9 mouse cellular contexts compared by ENCODE assay signal in the genomic region with DNA sequence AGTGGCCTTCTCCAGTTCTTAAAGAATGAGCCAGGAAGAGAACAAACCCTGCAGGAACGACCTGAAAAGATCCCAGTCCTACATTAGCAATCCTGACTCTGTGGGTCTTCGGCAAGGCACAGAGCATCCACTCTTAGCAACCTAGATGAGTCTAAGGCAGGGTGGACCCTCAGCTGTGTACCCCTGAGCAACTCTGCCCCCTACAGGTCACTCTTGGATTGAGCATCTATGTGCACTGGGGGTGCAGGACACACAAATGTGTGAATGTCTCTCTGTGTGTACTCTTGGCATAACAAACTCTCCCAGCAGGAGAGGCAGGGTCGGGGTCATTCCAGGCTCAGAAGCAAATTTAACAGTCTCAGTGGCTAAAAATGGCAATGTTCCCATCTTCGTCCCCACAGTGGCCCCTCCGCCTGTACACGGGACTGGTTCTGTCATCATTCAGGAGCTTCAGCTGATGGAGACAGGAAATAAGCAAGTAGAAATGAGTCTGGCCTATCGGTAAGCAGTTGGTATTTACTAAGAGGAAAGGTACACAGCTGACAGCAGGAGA. TPM values are rescaled to one million over a fixed set of nuclear protein-coding genes. Genes with fewer than 3 reads are reported as not detected.
DNase-seq lines count a peak whose midpoint lies in the region; TF ChIP-seq lines count a peak whose summit lies in the region.
"Had no signal": no experiment of that assay in that cellular context is flagged by ENCODE, and none has a peak within 500 bp of the region (broad histone marks: within the 10 kb centered on the region; RNA-seq: fewer than 3 reads in every experiment).

No protein-coding gene starts in this region.

- TF ChIP-seq POLR2A in heart, adult 2 months (IDR thresholded peaks at IDR 0.05; ENCODE audit: insufficient read depth, low read depth, low read length): no peak
- no peak for TF ChIP-seq POLR2A in testis, adult 2 months (IDR thresholded peaks at IDR 0.05; ENCODE audit: control insufficient read depth, low read depth, low read length)
- TF ChIP-seq POLR2A in small intestine, adult 2 months (IDR thresholded peaks at IDR 0.05; ENCODE audit: low read depth, low read length): no peak

- peaks cover 3% of the 10 kb centered on the region for H3K36me3 ChIP-seq in heart, adult 2 months (ENCODE audit: control insufficient read depth, insufficient read depth, low read length)
- H3K36me3 ChIP-seq in testis, adult 2 months (ENCODE audit: control insufficient read depth, insufficient read depth, low read length): no peaks in the 10 kb centered on the region
- no peaks in the 10 kb centered on the region for H3K36me3 ChIP-seq in small intestine, adult 2 months (ENCODE audit: control insufficient read depth, insufficient read depth, low read length)
- H3K36me3 ChIP-seq: neural tube, embryonic 12.5 days had no signal

- peak; percentile 78 for TF ChIP-seq CTCF in heart, adult 2 months (IDR thresholded peaks at IDR 0.05)
- TF ChIP-seq CTCF in testis, adult 2 months (IDR thresholded peaks at IDR 0.05; ENCODE audit: control insufficient read depth, insufficient read depth, insufficient replicate concordance, low read depth, low read length): peak; percentile 51; the same call in 1 of the 2 replicates
- peak; percentile 43; the same call in 1 of the 2 replicates for TF ChIP-seq CTCF in small intestine, adult 2 months (IDR thresholded peaks at IDR 0.05; ENCODE audit: extremely low read depth, insufficient read length, insufficient replicate concordance, low read depth, low read length)

- 24% methylated on average over 7 of the region's 7 CpGs for WGBS in heart, adult 2 months
- 70% methylated on average over 7 of the region's 7 CpGs for WGBS in small intestine, adult 2 months

- H3K27me3 ChIP-seq in heart, adult 2 months (ENCODE audit: control insufficient read depth, insufficient read depth, low read length): no peaks in the 10 kb centered on the region
- H3K27me3 ChIP-seq in testis, adult 2 months (ENCODE audit: control insufficient read depth, insufficient read depth, low read length): no peaks in the 10 kb centered on the region
- no peaks in the 10 kb centered on the region for H3K27me3 ChIP-seq in small intestine, adult 2 months (ENCODE audit: control insufficient read depth, insufficient read depth, low read length)
- H3K27me3 ChIP-seq: neural tube, embryonic 12.5 days had no signal

- H3K4me1 ChIP-seq in heart, adult 2 months (ENCODE audit: control insufficient read depth, insufficient read depth, low read length): peaks cover 16% of the 10 kb centered on the region
- no peaks in the 10 kb centered on the region for H3K4me1 ChIP-seq in testis, adult 2 months (ENCODE audit: control insufficient read depth, insufficient read depth, low read length)
- H3K4me1 ChIP-seq in small intestine, adult 2 months (ENCODE audit: control insufficient read depth, insufficient read depth, insufficient read length, low read length): no peaks in the 10 kb centered on the region
- H3K4me1 ChIP-seq: neural tube, embryonic 12.5 days had no signal

- no peak for TF ChIP-seq EP300 in heart, adult 2 months (IDR thresholded peaks at IDR 0.05; ENCODE audit: insufficient read depth, low read depth, low read length)

- no peak overlapping the region for H3K9ac ChIP-seq in heart, adult 2 months (ENCODE audit: low read depth, low read length)
- H3K9ac ChIP-seq: neural tube, embryonic 12.5 days had no signal

- no peak overlapping the region for H3K4me3 ChIP-seq in heart, adult 2 months
- H3K4me3 ChIP-seq in testis, adult 2 months (ENCODE audit: control insufficient read depth, low read depth, low read length): no peak overlapping the region
- H3K4me3 ChIP-seq in small intestine, adult 2 months (ENCODE audit: low read depth, low read length): no peak overlapping the region
- H3K4me3 ChIP-seq: neural tube, embryonic 12.5 days had no signal

- peak overlapping the region; percentile 33 for H3K27ac ChIP-seq in heart, adult 2 months
- H3K27ac ChIP-seq in testis, adult 2 months (ENCODE audit: control insufficient read depth, insufficient read depth, low read depth, low read length): no peak overlapping the region
- no peak overlapping the region for H3K27ac ChIP-seq in small intestine, adult 2 months (ENCODE audit: insufficient read depth, low read depth, low read length)
- H3K27ac ChIP-seq: neural tube, embryonic 12.5 days had no signal

- intact Hi-C loops in heart, adult 2 months (cut with DNase I): loop anchor here (5.0 kb wide), 2 partner anchors 66 to 79 kb away; no protein-coding TSS in a partner anchor
- intact Hi-C loops in heart, postnatal 10 days (cut with DNase I): loop anchor here (5.0 kb wide), 1 partner anchor 79 kb away; no protein-coding TSS in a partner anchor
- intact Hi-C loops in left cerebral cortex, postnatal 36 days (cut with DNase I): no loop called here

- peak; percentile 33 to 57 for DNase-seq in heart, adult 2 months
- no peak for DNase-seq in heart, adult 8-10 months (ENCODE audit: low spot score)
- DNase-seq in testis, postnatal 10 days (ENCODE audit: low spot score): no peak
- peak; percentile 44 to 71 for DNase-seq in heart, postnatal 10 days
- DNase-seq in left cerebral cortex, postnatal 36 days (ENCODE audit: low spot score in 2 of 2): no peak
- DNase-seq in layer of hippocampus, adult 9-11 months: no peak

- H3K79me2 ChIP-seq in heart, adult 2 months (replicated peaks; ENCODE audit: control insufficient read depth, insufficient read depth, low read length): peaks cover 3% of the 10 kb centered on the region

RNA-seq across cellular contexts. Expression of gene Wwc2, which starts 39.3 kb away (rescaled TPM):
- total RNA-seq in heart, adult 2 months (2021): 10 to 100 TPM; 25.2 to 26.9 TPM
- 8.3 and 11.0 TPM in 2 replicates for polyA plus RNA-seq in heart, adult 2 months (2012; rRNA removed)
- 10 to 100 TPM; 24.1 to 25.3 (median 24.6) TPM for total RNA-seq in heart, adult 8-10 months (2022)
- 18.6 and 19.6 TPM in 2 replicates for polyA plus RNA-seq in testis, adult 2 months (2012; rRNA removed)
- total RNA-seq in heart, postnatal 10 days (2021): 10 to 100 TPM; 40.2 to 41.5 TPM
- 1.4 and 1.9 TPM in 2 replicates for polyA plus RNA-seq in small intestine, adult 2 months (2012; rRNA removed)
- total RNA-seq in left cerebral cortex, postnatal 36 days (2021): 10 to 100 TPM; 25.8 to 26.3 TPM

Comparison
In these comparisons a context has a peak if more than half of its experiments do, and no peak if none do; other contexts are left out.
1. DNase-seq: peak in heart, adult 2 months (2 of 2) and heart, postnatal 10 days (2 of 2); none in heart, adult 8-10 months (single experiment), testis, postnatal 10 days (single experiment), left cerebral cortex, postnatal 36 days (0 of 2) and layer of hippocampus, adult 9-11 months (single experiment).
2. Peak in every context shown above with its lines, with median percentiles within 50 percentile points of each other: CTCF ChIP-seq.